Mouse (Mus musculus): ENCODE measurements around the gene Chrm4. TPM values are rescaled to one million over a fixed set of nuclear protein-coding genes. Genes with fewer than 3 reads are reported as not detected.

Chrm4 gene
- polyA plus RNA-seq, 1 experiment from 2014 or later: 0.67 TPM

DNA sequence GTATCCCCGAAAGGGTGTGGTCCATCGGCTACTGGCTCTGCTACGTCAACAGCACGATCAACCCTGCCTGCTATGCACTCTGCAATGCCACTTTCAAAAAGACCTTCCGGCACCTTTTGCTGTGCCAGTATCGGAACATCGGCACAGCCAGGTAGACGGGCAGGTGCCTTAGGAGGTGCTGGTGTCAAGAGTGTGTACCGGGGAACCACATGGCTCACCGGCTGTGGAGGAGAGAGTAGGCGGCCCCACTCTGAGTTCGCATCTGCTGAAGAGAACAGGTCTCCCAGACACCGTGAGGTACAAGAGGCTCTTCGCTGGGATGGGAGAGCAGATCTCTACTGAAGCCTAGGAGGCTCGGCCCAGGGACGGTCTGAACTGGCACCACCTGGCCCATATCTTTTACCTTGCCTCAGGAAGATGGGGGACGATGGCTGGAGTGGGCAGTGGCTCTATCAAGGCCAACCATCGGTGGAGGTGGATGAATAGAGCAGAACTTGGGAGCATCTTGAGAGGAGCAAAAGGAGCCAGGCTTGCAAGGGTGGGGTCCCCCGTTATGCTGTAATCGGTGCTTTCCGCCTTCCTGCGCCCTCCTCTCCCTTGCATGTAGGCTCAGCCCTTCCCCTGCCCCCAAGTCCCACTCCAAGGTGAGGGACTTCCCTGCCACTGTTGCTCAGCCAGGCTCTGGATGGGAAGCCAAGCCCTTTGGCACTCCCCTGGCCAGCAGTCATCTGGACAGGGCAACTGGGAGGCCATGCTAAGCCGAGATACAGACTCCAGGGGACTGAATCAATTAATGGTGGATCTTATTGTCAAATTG lies 1.7 kb downstream of the Chrm4 start:
- peaks cover 4% of the 10 kb centered on the region; the same call in 1 of the 2 replicates for H3K36me3 ChIP-seq (replicated peaks; ENCODE audit: control insufficient read depth, insufficient read depth)
- no peak overlapping the region for H3K27ac ChIP-seq
- H3K9ac ChIP-seq: no peak overlapping the region
- WGBS: 72% methylated on average over 23 of the region's 23 CpGs
- H3K9me3 ChIP-seq (ENCODE audit: control insufficient read depth, low read length): no peaks in the 10 kb centered on the region
- no peak for ATAC-seq (ENCODE audit: low FRiP score)
- no peak overlapping the region for H3K4me2 ChIP-seq (replicated peaks)
- peaks cover 14% of the 10 kb centered on the region for H3K27me3 ChIP-seq (ENCODE audit: control insufficient read depth, insufficient read depth, low read length)
- H3K4me1 ChIP-seq (replicated peaks; ENCODE audit: control insufficient read depth, insufficient read depth, low read length): peaks cover 17% of the 10 kb centered on the region
- no peak for DNase-seq (ENCODE audit: low spot score)
- H3K4me3 ChIP-seq (replicated peaks; ENCODE audit: low read length): no peak overlapping the region

DNA sequence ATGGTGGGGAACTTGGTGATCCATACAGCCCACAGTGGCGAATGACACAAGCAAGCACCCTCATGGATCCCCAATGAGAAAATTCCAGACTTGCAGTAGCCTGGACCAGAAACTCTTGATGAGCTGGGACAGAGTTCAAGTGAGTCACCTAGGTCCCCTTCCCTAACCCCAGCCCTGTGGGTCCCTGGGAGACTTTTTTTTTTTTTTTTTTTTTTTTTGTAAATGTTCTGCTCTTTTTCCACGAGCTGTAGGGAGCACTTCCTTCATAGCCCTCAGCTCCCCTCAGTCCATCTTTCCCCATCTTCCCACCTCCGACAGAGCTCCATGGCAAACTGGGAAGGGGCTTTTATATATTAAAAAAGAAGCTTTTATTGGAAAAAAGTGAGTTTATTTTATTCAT lies 2.4 kb downstream of the Chrm4 start:
- Histone ChIP-seq H3K36me3 (replicated peaks; ENCODE audit: control insufficient read depth, insufficient read depth) (peaks cover 8% of the 10 kb centered on the region; the same call in 1 of the 2 replicates), H3K4me2 (replicated peaks) (peak overlapping the region; percentile 58), H3K9ac (no peak overlapping the region), H3K27ac (no peak overlapping the region), H3K4me1 (replicated peaks; ENCODE audit: control insufficient read depth, insufficient read depth, low read length) (peaks cover 15% of the 10 kb centered on the region), H3K4me3 (replicated peaks; ENCODE audit: low read length) (no peak overlapping the region), H3K9me3 (ENCODE audit: control insufficient read depth, low read length) (no peaks in the 10 kb centered on the region), H3K27me3 (ENCODE audit: control insufficient read depth, insufficient read depth, low read length) (peaks cover 7% of the 10 kb centered on the region)
- ATAC-seq (ENCODE audit: low FRiP score): no peak
- no peak for DNase-seq (ENCODE audit: low spot score)
- 51% methylated on average over 3 of the region's 3 CpGs for WGBS

DNA sequence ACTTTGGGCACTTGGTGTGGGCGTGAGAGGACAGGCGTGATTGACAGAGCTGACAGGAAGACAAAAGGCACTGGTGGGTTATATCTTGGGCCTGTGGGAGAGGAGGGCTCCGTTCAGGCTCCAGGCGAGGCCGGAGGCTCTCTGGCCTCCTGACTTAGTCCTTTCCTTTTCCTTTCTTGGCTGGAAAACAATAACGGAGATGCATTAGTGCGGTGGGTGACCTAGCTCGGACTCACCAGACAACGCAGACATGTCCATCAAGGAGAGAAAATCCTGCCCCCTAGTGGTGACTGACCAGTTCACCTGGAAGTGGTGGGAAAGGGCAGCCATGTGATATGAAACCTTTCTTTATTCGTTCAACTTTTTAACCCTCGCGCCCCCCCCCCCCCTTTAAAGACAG lies 2.9 kb downstream of the Chrm4 start:
- WGBS: 7% methylated on average over 12 of the region's 12 CpGs
- H3K27me3 ChIP-seq (ENCODE audit: control insufficient read depth, insufficient read depth, low read length): 0 out of 2 replicates have a peak, but pooled peaks cover 2% of the 10 kb centered on the region

DNA sequence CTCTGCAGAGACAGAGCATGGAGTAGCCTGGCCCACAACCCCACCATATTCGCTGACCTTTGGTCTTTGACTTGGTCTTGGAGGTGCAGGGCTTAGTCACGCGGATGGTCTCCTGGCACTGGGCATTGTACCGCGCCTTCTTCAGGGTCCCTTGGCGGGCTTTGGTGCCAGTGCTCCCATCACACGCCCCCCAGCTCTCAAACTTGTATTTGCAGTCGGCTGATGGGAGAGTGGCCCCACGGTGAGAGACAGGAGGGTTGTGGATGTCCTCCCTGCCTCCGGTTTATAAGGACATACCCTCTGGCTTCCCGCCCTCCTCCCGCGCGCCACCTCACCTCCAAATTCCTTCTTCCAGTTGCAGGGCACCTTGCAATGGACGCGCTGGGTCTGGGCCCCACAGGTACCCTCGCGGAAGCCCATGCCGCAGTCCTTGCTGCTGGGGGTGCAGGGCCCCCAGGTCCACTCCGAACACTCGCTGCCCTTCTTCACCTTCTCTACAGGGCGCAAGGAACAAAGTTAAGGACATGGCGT lies 3.8 kb downstream of the Chrm4 start:
- Histone ChIP-seq H3K4me2 (replicated peaks) (peak overlapping the region; percentile 58), H3K27me3 (ENCODE audit: control insufficient read depth, insufficient read depth, low read length) (no peaks in the 10 kb centered on the region), H3K4me3 (replicated peaks; ENCODE audit: low read length) (peak overlapping the region; percentile 47), H3K27ac (peak overlapping the region; percentile 72), H3K36me3 (replicated peaks; ENCODE audit: control insufficient read depth, insufficient read depth) (peaks cover 17% of the 10 kb centered on the region; the same call in 1 of the 2 replicates), H3K9ac (peak overlapping the region; percentile 84), H3K9me3 (ENCODE audit: control insufficient read depth, low read length) (no peaks in the 10 kb centered on the region), H3K4me1 (replicated peaks; ENCODE audit: control insufficient read depth, insufficient read depth, low read length) (peaks cover 15% of the 10 kb centered on the region)
- no peak for DNase-seq (ENCODE audit: low spot score)
- WGBS: 2% methylated on average over 23 of the region's 23 CpGs
- ATAC-seq (ENCODE audit: low FRiP score): no peak

More for the DNA sequence above, 2.9 kb downstream of the Chrm4 start:
- Histone ChIP-seq H3K9ac (peak overlapping the region; percentile 84), H3K9me3 (ENCODE audit: control insufficient read depth, low read length) (no peaks in the 10 kb centered on the region), H3K4me2 (replicated peaks) (peak overlapping the region; percentile 58), H3K4me3 (replicated peaks; ENCODE audit: low read length) (peak overlapping the region; percentile 47), H3K4me1 (replicated peaks; ENCODE audit: control insufficient read depth, insufficient read depth, low read length) (peaks cover 15% of the 10 kb centered on the region), H3K27ac (no peak overlapping the region), H3K36me3 (replicated peaks; ENCODE audit: control insufficient read depth, insufficient read depth) (peaks cover 10% of the 10 kb centered on the region; the same call in 1 of the 2 replicates)
- no peak for ATAC-seq (ENCODE audit: low FRiP score)
- DNase-seq (ENCODE audit: low spot score): peak; percentile 80

DNA sequence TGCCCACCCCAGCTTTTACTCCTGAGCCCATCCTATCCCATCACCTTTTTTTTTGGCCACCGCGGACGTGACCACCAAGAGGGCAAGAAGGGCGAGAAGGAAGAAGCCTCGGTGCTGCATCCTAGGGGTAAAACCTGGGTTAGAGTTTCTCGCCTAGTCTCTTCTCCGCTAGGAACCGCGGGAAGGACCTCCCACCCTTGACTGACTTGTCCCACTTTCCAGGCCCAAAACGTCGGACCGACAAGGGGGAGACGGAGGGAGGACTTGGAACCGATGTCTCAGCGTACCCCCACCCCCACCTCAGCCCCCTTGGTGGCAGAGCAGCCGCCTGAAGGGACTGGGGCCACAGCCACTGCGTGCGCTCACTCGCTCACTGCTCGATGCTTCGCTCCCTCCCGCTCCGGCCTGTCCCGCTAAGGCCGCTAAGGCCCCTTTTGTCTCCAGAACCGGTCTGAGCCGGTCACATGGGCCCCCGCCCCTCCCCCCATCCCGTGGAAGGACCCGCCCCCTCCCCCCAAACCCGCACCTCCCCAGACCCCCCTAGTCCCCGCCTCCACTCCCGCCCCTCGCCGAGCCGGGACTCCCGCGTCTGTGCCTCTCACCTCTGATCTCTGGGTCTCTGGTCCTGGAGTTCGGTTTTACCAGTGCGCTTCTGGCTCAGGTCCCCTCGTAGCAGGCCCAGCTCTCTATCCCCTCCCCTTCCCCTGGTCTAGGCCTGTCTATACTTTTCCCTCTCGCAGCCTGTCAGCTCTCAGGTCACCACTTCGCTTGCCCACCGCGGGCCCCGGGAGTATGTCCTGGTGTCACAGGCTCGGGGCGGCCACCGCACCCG lies 4.5 kb downstream of the Chrm4 start:
- Histone ChIP-seq H3K4me1 (replicated peaks; ENCODE audit: control insufficient read depth, insufficient read depth, low read length) (peaks cover 15% of the 10 kb centered on the region), H3K36me3 (replicated peaks; ENCODE audit: control insufficient read depth, insufficient read depth) (peaks cover 23% of the 10 kb centered on the region; the same call in 1 of the 2 replicates), H3K9ac (peak overlapping the region; percentile 84), H3K9me3 (ENCODE audit: control insufficient read depth, low read length) (no peaks in the 10 kb centered on the region), H3K27me3 (ENCODE audit: control insufficient read depth, insufficient read depth, low read length) (no peaks in the 10 kb centered on the region), H3K27ac (peak overlapping the region; percentile 72), H3K4me2 (replicated peaks) (peak overlapping the region; percentile 58), H3K4me3 (replicated peaks; ENCODE audit: low read length) (peak overlapping the region; percentile 47)
- ATAC-seq (ENCODE audit: low FRiP score) (peak; percentile 64), DNase-seq (ENCODE audit: low spot score) (peak; percentile 69)
- under 1% methylated on average over 45 of the region's 50 CpGs for WGBS

DNA sequence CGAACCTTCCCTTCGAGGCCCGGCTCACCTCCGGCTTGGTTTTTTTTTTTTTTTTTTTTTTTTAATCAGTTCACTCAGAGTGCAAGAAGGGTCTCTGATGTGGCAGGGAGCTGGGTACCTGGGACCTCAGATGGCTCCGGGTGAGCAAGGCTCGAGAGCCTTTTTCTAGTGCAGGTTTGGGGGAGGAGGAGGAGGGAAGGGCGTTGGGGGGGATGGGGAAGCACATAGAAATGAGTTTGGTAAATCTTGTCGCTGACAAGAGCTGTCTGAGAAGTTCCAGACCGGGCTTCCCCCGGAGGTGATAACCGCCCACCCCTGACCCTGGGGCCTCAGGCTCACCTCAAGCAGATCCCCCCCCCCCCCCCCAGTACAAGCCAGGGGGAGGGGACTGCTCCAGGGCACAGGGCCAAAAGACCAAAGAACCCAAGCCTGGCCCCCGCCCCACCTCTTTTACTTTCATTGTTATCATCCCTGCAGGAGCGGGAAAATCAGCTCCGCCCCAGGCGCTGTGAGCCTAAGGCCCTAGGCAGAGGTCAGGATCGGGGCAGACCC lies 5.2 kb downstream of the Chrm4 start, which contains the start of gene Mdk:
Mdk (minus strand) TSS at position 138 of the 552 bp plus-strand sequence.
- WGBS: 6% methylated on average over 15 of the region's 16 CpGs
- no peak for DNase-seq (ENCODE audit: low spot score)
- H3K4me1 ChIP-seq (replicated peaks; ENCODE audit: control insufficient read depth, insufficient read depth, low read length): peaks cover 15% of the 10 kb centered on the region

DNA sequence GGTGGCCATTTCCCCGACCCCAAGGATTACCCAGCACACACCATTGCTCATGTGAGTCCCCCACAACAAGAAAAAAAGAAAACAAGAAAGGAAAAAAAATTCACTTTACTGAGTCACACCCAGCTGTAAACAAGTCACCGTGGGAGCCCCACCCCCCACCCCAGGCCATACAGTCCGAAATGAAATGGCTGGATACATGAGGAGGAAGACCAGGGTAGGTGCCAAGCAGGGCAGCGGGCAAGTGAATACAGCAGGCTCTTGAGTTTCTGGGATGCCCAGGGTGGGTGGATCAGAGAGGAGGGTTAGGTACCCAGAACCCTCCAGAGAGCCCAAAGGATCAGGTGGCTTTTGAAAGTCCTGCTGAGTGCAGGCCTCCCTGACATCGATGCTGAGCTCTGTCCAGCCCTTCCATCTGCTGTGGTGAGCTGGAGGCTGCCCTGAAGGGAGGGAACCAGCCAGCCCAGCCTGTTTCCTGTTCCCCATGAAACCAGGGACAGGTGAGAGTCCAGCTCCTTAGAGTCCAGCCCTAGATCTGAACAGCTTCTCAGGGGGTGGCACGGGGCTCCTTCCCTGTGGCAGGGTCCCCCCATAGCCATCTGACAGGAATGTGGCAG lies 5.8 kb downstream of the Chrm4 start:
- Histone ChIP-seq H3K27ac (no peak overlapping the region), H3K4me1 (replicated peaks; ENCODE audit: control insufficient read depth, insufficient read depth, low read length) (peaks cover 15% of the 10 kb centered on the region), H3K9me3 (ENCODE audit: control insufficient read depth, low read length) (no peaks in the 10 kb centered on the region), H3K9ac (no peak overlapping the region), H3K27me3 (ENCODE audit: control insufficient read depth, insufficient read depth, low read length) (no peaks in the 10 kb centered on the region), H3K4me3 (replicated peaks; ENCODE audit: low read length) (no peak overlapping the region; the same call in 1 of the 2 replicates), H3K36me3 (replicated peaks; ENCODE audit: control insufficient read depth, insufficient read depth) (peaks cover 36% of the 10 kb centered on the region), H3K4me2 (replicated peaks) (peak overlapping the region; percentile 58)
- 14% methylated on average over 6 of the region's 6 CpGs for WGBS
- ATAC-seq (ENCODE audit: low FRiP score) (no peak), DNase-seq (ENCODE audit: low spot score) (no peak)

More for the DNA sequence above, 5.2 kb downstream of the Chrm4 start, which contains the start of gene Mdk:
- Histone ChIP-seq H3K27me3 (ENCODE audit: control insufficient read depth, insufficient read depth, low read length) (no peaks in the 10 kb centered on the region), H3K9me3 (ENCODE audit: control insufficient read depth, low read length) (no peaks in the 10 kb centered on the region), H3K4me3 (replicated peaks; ENCODE audit: low read length) (peak within 1 kb of the TSS; percentile 47), H3K4me2 (replicated peaks) (peak within 1 kb of the TSS; percentile 58), H3K9ac (peak within 1 kb of the TSS; percentile 84), H3K36me3 (replicated peaks; ENCODE audit: control insufficient read depth, insufficient read depth) (peaks cover 30% of the 10 kb centered on the region), H3K27ac (peak within 1 kb of the TSS; percentile 72)
- ATAC-seq (ENCODE audit: low FRiP score): no peak

DNA sequence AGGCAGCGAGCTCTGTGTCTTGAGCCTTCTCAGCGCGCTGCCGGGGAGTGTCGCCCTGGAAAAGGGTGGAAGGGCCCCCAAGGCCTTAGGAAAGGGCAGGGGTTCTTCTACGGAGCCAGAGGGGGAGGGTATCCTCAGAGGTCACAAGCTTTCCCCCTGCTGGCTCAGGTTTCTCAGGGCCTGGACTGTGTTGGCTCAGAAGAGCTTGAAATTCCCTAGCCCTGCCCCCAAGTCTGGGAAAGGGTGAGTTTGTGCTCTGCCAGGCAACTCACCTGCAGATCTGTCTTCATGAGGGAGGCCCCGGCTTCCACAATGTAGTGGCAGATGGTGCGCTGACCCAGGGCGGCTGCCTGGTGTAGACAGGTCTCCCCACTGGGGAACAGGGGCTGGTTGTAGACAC lies 6.4 kb downstream of the Chrm4 start:
- WGBS: 31% methylated on average over 9 of the region's 9 CpGs
- no peak for DNase-seq (ENCODE audit: low spot score)
- no peak overlapping the region for H3K4me2 ChIP-seq (replicated peaks)
- H3K4me3 ChIP-seq (replicated peaks; ENCODE audit: low read length): no peak overlapping the region
- ATAC-seq (ENCODE audit: low FRiP score): no peak
- H3K4me1 ChIP-seq (replicated peaks; ENCODE audit: control insufficient read depth, insufficient read depth, low read length): peaks cover 15% of the 10 kb centered on the region
- no peaks in the 10 kb centered on the region for H3K27me3 ChIP-seq (ENCODE audit: control insufficient read depth, insufficient read depth, low read length)
- no peaks in the 10 kb centered on the region for H3K9me3 ChIP-seq (ENCODE audit: control insufficient read depth, low read length)
- no peak overlapping the region for H3K27ac ChIP-seq
- H3K9ac ChIP-seq: no peak overlapping the region
- peaks cover 42% of the 10 kb centered on the region for H3K36me3 ChIP-seq (replicated peaks; ENCODE audit: control insufficient read depth, insufficient read depth)

Measured in hindbrain, embryonic 14.5 days (tissue).